Mouse (Mus musculus): ENCODE data around the gene Dppa5a. TPM values are rescaled to one million over a fixed set of nuclear protein-coding genes. Genes with fewer than 3 reads are reported as not detected.

The Dppa5a gene
- polyA plus RNA-seq, 1 experiment, result not detected

- no peak overlapping the region for H3K4me3 ChIP-seq (replicated peaks)
- H3K9me3 ChIP-seq, result peaks cover 13% of the 10 kb centered on the region
- H3K27me3 ChIP-seq (replicated peaks), result peaks cover 13% of the 10 kb centered on the region
- H3K36me3 ChIP-seq (replicated peaks; ENCODE audit: low read length), result no peaks in the 10 kb centered on the region
- H3K4me1 ChIP-seq, result peaks cover 3% of the 10 kb centered on the region; the same call in 1 of the 2 replicates
- TF ChIP-seq FLI1 (IDR thresholded peaks at IDR 0.05; ENCODE audit: low read length) (no peak), GATA1 (IDR thresholded peaks at IDR 0.05; ENCODE audit: borderline replicate concordance, low read length) (no peak)
Observed at GRCm38 (mm10) chr9:78319499-78319898, 48.5 kb downstream of the Dppa5a start.

Other genes with a start within 250 kb of the Dppa5a start
- gene Gsta4, start 185.4 kb downstream of the Dppa5a start, polyA plus RNA-seq (2012; ENCODE audit: insufficient read depth, low replicate concordance), result 0.09 TPM in 1 of 2 replicates, not detected in the other
- gene Gsta1, start 137.5 kb downstream of the Dppa5a start, polyA plus RNA-seq (2012; ENCODE audit: insufficient read depth, low replicate concordance), result not detected in 2 replicates
- not detected in 2 replicates for gene Gm3776, start 111.0 kb downstream of the Dppa5a start, polyA plus RNA-seq (2012; ENCODE audit: insufficient read depth, low replicate concordance)
- not detected in 2 replicates for gene Gm10639, start 78.3 kb downstream of the Dppa5a start, polyA plus RNA-seq (2012; ENCODE audit: insufficient read depth, low replicate concordance)
- not detected in 2 replicates for gene Omt2a, start 53.4 kb downstream of the Dppa5a start, polyA plus RNA-seq (2012; ENCODE audit: insufficient read depth, low replicate concordance)
- gene Omt2b, start 40.6 kb downstream of the Dppa5a start, polyA plus RNA-seq (2012; ENCODE audit: insufficient read depth, low replicate concordance), result not detected in 2 replicates
- not detected in 2 replicates for gene Gsta2, start 12.4 kb downstream of the Dppa5a start, polyA plus RNA-seq (2012; ENCODE audit: insufficient read depth, low replicate concordance)
- gene Ooep, start 10.5 kb upstream of the Dppa5a start, polyA plus RNA-seq (2012; ENCODE audit: insufficient read depth, low replicate concordance), result not detected in 2 replicates
- 0.07 TPM in 1 of 2 replicates, not detected in the other for gene Ddx43, start 27.6 kb upstream of the Dppa5a start, polyA plus RNA-seq (2012; ENCODE audit: insufficient read depth, low replicate concordance)
- 2.0 and 2.8 TPM in 2 replicates for gene Cgas, start 75.1 kb upstream of the Dppa5a start, polyA plus RNA-seq (2012; ENCODE audit: insufficient read depth, low replicate concordance)
- gene Mto1, start 80.0 kb upstream of the Dppa5a start, polyA plus RNA-seq (2012; ENCODE audit: insufficient read depth, low replicate concordance), result 5.6 and 19.5 TPM in 2 replicates
- gene Gm17324, start 80.6 kb upstream of the Dppa5a start, polyA plus RNA-seq (2012; ENCODE audit: insufficient read depth, low replicate concordance), result 0.54 TPM in 1 of 2 replicates, not detected in the other
- 154 and 597 TPM in 2 replicates for gene Eef1a1, start 121.0 kb upstream of the Dppa5a start, polyA plus RNA-seq (2012; ENCODE audit: insufficient read depth, low replicate concordance)
- gene Slc17a5, start 219.9 kb upstream of the Dppa5a start, polyA plus RNA-seq (2012; ENCODE audit: insufficient read depth, low replicate concordance), result 2.9 TPM in 1 of 2 replicates, not detected in the other
- gene Cd109, start 247.4 kb upstream of the Dppa5a start, polyA plus RNA-seq (2012; ENCODE audit: insufficient read depth, low replicate concordance), result 0.53 TPM in 1 of 2 replicates, not detected in the other